Mouse (Mus musculus): ENCODE data around the gene Coa3. TPM values are rescaled to one million over a fixed set of nuclear protein-coding genes. Genes with fewer than 3 reads are reported as not detected.

Gene Coa3
- total and polyA plus RNA-seq, 3 experiments: 68.3 to 380 (median 84.3) TPM

GRCm38 (mm10) chr11:101282896-101283295 is 4.0 kb upstream of the Coa3 start:
- no peak for DNase-seq

- DNase-seq: no peak
These were observed 1.9 kb upstream of the Coa3 start for GRCm38 (mm10) chr11:101280837-101281236.

DNA sequence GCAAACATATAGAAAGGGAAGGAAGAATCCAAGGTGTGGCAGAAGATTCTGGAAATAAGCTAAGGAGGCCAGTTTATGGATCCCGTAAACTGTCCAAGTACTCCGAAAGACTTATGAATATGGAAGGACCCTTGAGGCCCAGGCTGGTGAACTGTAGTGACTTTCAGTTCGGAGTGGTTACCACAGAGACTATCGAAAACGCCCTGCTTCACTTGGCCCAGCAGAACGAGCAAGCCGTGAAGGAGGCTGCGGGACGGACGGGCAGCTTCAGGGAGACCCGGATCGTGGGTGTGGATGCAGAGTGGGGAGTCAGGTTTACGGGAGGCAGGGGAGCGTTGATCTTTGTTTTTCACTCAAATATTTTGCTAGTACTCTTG is 267 bp upstream of the Coa3 start:
- DNase-seq: no peak

DNA sequence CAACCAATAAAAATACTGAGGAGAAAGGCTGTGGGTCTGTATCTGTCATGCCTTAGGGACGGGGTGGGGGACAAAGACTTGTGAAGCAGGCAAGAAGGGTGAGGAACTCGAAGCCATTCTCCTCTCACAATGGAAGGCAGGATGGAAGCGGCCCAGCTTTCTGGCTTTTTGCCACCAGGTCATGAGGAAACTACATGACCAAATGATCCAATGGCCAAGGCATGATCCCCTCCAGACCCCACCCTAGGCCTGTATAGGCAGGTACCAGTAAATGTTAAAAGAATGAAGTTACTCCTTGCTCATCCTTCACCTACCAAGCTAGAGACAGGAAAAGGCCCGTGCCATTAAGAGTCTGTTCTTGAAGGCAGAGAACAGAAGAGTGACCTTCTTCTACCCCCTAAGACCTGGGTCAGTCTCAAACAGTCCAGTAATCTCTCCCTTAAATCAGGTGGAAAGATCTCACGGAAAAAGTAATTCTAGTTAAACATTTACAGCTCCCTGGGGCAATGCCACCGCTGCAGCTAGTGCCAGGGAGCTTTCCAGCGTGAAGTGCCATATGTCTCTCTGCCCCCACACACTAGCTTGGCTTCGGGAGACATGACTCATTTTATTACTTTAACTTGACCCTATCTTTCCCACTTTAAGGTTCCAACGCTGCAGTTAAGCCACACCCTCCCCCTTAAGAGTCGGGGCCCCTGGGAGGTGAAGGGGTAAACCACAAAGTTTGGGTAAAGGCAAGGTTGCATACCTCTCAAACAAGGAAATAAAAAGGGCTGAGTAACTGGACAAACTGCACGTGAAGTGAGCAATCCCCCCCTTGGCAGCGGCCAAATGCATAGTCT is 1.3 kb downstream of the Coa3 start:
- no peak for DNase-seq

- DNase-seq: no peak
These were observed 2.4 kb downstream of the Coa3 start for GRCm38 (mm10) chr11:101276319-101277070.

DNA sequence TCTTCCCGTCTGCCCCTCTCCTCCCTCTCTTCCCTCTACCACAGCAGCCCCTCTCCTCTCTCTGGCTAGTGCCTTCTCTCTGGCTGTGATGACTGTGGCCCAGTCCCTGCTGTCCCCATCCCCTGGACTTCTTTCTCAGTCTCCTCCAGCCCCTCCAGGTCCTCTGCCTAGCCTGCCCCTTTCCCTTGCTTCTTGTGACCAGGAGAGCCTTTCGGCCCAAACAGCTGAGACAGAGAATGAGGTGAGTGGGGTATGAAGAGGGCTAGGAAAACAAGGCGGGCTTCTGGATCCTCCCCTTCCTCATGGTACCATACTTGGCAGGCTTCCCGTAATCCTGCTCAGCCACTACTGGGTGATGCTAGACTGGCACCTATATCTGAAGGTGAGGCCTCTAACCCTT is 3.6 kb downstream of the Coa3 start:
- no peak for DNase-seq

DNA sequence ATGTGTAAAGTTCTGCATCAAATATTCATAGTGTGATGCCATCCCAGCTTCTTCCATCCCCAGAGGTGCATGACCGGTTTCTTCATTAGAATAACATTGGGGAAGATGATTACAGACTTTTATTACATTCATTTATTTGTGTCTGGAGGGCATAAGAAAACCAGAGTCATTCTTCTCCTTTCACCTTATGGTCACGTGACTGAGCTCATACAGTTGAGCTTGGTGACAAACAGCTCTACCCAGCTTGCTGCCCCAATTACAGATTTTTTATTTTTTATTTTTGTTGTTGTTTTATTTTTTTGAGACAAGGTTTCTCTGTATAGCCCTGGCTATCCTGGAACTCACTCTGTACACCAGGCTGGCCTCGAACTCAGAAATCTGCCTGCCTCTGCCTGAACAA is 6.5 kb downstream of the Coa3 start:
- no peak for DNase-seq

GRCm38 (mm10) chr11:101269577-101270116 is 9.3 kb downstream of the Coa3 start:
- no peak for DNase-seq

GRCm38 (mm10) chr11:101265906-101266305 is 13.0 kb downstream of the Coa3 start:
- DNase-seq: no peak

DNA sequence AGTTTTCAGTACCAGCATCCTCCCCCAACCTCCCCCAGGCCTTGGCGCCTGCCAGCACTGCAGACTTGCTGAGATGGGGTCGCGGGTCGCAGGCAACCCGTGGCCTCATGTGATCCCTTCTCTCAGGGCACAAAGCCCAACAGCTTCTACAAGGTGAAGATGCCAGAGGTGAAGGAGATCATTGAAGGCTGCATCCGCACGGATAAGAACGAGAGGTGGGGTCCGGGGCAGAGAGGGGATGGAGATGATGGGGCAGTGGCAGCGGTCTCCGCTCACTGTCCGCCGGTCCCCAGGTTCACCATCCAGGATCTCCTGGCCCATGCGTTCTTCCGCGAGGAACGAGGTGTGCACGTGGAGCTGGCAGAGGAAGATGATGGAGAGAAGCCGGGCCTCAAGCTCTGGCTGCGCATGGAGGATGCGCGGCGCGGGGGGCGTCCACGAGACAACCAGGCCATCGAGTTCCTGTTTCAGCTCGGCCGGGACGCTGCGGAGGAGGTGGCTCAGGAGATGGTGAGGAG is 13.9 kb downstream of the Coa3 start:
- no peak for DNase-seq

DNA sequence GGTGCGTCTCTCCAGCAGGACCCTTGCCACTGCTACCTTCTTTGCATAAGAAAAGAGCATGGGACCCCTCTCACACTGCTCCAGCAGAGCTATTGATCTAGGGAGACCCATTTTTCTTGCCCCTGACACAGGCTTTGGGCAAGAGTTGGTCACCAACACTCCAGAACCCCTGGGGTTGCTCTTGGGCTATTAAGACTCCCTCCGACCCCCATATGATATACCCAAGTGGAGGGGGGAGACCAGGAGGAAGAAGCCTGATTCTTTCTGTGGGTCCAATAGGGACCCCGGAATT is 15.0 kb downstream of the Coa3 start:
- DNase-seq: no peak

DNA sequence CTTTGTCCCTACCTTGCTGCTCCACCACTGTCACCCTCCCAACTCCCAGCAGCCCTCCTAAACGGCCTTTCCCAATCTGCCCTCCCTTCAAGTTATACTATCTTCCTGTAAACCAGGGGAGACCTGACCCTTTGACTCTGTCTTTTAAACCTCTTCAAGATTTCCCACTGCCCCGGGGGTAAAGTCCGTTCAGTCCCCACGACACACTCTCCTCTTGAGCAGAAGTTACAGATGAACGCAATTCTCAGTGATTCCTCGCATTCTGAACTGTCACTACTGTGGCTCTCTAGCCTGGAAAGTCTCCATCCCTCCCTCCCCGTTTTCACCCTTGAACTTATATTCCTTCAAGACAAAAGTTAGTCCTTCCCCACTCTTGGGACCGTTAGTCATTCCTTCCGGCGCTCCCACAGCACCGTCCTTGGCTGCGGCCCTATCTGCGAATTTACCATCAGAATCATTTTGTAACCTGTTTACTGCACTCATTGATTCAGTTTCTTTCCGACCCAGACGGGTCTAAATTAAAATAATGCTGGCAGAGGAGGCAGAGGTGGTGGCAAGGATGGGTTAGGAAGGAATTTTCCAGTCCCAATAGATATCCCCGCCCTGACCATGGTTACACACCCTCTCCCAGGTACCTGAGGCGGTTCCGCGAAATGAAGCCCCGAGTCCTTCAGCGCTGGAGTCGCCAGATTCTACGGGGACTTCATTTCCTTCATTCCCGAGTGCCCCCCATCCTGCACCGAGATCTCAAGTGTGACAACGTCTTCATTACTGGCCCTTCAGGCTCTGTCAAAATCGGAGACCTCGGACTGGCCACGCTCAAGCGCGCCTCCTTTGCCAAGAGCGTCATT is 15.6 kb downstream of the Coa3 start:
- DNase-seq: no peak

- DNase-seq: no peak
These were observed 16.5 kb downstream of the Coa3 start for GRCm38 (mm10) chr11:101262272-101262967.

GRCm38 (mm10) chr11:101260826-101261380 is 18.0 kb downstream of the Coa3 start:
- no peak for DNase-seq

- DNase-seq: peak; percentile 80
These were observed 18.7 kb downstream of the Coa3 start, which contains the start of gene Wnk4 for GRCm38 (mm10) chr11:101259948-101260825. Gene Wnk4, plus strand, starts transcription at chr11:101260567.

GRCm38 (mm10) chr11:101259261-101259712 is 19.6 kb downstream of the Coa3 start:
- no peak for DNase-seq

DNA sequence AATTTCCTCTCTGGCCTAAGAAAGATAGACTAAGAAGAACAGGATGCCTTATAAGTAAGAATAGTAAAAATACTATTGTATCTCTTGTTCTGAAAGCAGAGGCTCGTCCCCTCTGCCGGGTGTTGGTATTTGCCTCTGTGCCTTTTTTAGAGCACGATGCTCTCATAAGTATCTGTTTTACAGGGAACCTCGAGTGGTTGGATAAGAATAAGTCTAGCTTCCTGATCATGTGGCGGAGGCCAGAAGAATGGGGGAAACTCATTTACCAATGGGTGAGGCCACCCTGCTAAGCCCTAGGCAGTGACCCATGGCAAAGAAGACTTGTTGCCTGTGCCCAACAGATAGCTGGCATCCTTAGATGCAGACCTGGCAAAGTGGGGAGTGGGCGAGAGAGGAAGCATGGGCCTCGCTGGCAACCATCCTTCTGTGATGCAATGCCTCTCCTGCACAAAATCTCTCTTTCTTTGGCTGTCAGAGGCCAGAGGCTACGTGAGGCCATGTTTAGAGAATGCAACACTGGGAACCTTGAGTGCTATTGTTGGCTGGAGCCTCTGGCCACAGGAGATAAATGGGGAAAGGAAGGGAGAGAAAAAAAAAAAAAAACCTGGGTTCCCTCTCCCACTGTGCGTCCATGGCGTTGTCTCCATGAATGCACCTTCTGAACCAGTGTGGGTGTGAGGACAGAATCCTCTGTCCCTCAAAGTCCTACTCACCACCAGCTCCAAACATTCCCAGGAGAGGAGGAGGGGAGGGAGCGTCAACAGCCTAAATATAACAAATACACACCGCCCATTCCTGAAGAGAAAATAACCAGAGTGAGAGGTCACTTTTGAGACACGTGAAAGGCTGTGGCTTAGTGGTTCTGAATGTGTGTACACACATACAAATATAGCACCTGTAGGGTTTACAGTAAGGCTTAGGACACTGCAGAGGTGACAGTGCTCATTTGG is 22.8 kb downstream of the Coa3 start:
- no peak for DNase-seq

DNA sequence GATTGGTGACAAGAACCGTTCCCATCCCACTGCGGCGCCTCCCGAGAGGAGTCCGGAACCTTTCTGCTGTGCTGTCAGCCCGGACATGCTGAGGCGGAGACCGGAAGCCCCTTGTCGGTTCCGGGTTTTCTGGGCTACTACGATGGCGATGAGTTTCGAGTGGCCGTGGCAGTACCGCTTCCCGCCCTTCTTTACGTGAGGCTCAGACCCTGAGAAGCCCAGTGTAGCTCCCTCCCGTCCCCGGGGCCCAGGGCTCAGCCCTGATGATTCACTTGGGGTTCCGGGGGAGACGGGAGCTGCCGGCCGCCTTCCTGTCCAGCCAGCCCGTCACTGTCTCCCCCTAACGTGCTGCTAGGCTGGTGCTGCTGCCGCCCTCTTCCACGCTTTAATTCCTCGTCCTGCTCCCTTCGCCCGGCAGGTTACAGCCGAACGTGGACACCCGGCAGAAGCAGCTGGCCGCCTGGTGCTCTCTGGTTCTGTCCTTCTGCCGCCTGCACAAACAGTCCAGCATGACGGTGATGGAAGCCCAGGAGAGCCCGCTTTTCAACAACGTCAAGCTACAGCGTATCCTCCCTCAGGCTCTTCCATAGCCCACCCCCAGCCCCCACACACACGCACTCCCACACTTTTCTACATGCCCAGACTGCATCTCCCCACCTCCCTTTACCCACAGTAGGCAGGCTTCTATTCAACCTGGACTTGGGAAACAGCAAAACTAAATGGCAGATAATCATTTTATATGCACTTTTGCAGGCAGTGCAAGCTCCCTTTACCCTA is 25.1 kb downstream of the Coa3 start, which contains the start of gene Vps25:
TSS of gene Vps25 (plus strand) at position 95 of the 777 bp plus-strand sequence.
- DNase-seq: peak; percentile 92
